Mouse (Mus musculus) heart, postnatal 14 days (tissue): ENCODE measurements at regions not wholly inside any gene's neighbourhood (a gene's known extent, or its start where the extent isn't known, plus 50 kb on each side); places are given as distances from the start of the nearest gene placed in this dataset.

Experiments used
- DNase-seq, 2 experiments: peaks; one replicate each; pipeline ENCODE4 v3.0.0; 2021 to 2022
- intact Hi-C: fragments of 180-260 bp; cut with DNase I; formaldehyde crosslinking; loops from one replicate; pipeline ENCODE4 v1.15.1; 2025

- intact Hi-C loops = no loop called here
- DNase-seq = no peak
Measured at GRCm38 (mm10) chr14:119966666-119967065, 75.6 kb downstream of the Oxgr1 start.

GRCm38 (mm10) chr14:119965842-119966483 lies 76.3 kb downstream of the Oxgr1 start:
- intact Hi-C loops = no loop called here
- DNase-seq = peak in 1 of 2 experiments; percentile 23

GRCm38 (mm10) chr14:119963741-119964140 lies 78.5 kb downstream of the Oxgr1 start:
- intact Hi-C loops = no loop called here
- DNase-seq = no peak

- intact Hi-C loops = no loop called here
- DNase-seq = no peak
Measured at GRCm38 (mm10) chr14:119953861-119954260, 88.4 kb downstream of the Oxgr1 start.

GRCm38 (mm10) chr14:119952877-119953624 lies 89.2 kb downstream of the Oxgr1 start:
- DNase-seq = no peak
- intact Hi-C loops = no loop called here
